Comparison of ENCODE assay signal across 28 mouse cellular contexts in the genomic region with DNA sequence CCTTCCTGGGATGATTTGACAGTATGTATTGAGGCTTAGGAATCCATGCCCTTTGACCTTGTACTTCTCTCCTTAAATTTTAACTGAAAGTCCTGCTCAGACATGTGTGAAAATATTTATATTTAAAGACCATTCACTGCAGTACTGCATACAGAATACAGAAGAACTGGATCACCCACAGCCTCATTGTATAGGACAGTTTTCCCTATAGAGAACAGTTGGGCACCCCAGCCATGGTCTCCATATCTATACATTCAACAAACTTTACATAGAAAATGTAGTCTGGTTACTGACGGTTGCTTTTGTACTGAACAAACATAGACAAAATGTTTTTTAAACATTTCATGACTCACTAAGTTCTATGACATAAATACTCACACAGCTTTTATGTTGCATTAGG. TPM values are rescaled to one million over a fixed set of nuclear protein-coding genes. Genes with fewer than 3 reads are reported as not detected.
"Had no signal": no experiment of that assay in that cellular context is flagged by ENCODE, and none has a peak within 500 bp of the region (broad histone marks: within the 10 kb centered on the region; RNA-seq: fewer than 3 reads in every experiment).

No protein-coding gene starts in this region.

- H3K9ac ChIP-seq: embryonic facial prominence, embryonic 12.5 days; embryonic facial prominence, embryonic 13.5 days; embryonic facial prominence, embryonic 15.5 days; forebrain, embryonic 12.5 days; forebrain, embryonic 13.5 days; forebrain, embryonic 15.5 days; forebrain, postnatal 0 days had no signal

- H3K9me3 ChIP-seq: embryonic facial prominence, embryonic 10.5 days; embryonic facial prominence, embryonic 12.5 days; embryonic facial prominence, embryonic 13.5 days; embryonic facial prominence, embryonic 15.5 days; forebrain, embryonic 10.5 days; forebrain, embryonic 12.5 days; forebrain, embryonic 13.5 days; forebrain, embryonic 15.5 days had no signal

- H3K36me3 ChIP-seq: embryonic facial prominence, embryonic 10.5 days; embryonic facial prominence, embryonic 12.5 days; embryonic facial prominence, embryonic 13.5 days; embryonic facial prominence, embryonic 15.5 days; forebrain, embryonic 10.5 days; forebrain, embryonic 12.5 days; forebrain, embryonic 15.5 days had no signal

- H3K4me3 ChIP-seq: embryonic facial prominence, embryonic 10.5 days; embryonic facial prominence, embryonic 12.5 days; embryonic facial prominence, embryonic 13.5 days; embryonic facial prominence, embryonic 15.5 days; erythroblast, embryonic 14.5 days; forebrain, embryonic 10.5 days; forebrain, embryonic 12.5 days; forebrain, embryonic 13.5 days; forebrain, embryonic 15.5 days; gastrocnemius, adult 2 months had no signal

- DNase-seq: cerebellum, adult 2 months; cerebellum, adult 8-10 months; cerebellum, adult 9-10 months; cerebellum, adult 9-11 months; cerebellum, postnatal 10 days; cerebellum, postnatal 14 days; cerebellum, postnatal 25 days; cerebellum, postnatal 36 days; embryo, embryonic 11 days; forebrain, postnatal 0 days; gastrocnemius, adult 2 months; gastrocnemius, postnatal 10 days; gastrocnemius, postnatal 14 days; gastrocnemius, postnatal 25 days; gastrocnemius, postnatal 36 days; heart, adult 11 months; heart, adult 18-20 months had no signal

- ATAC-seq: forebrain, embryonic 13.5 days; forebrain, embryonic 14.5 days; forebrain, embryonic 15.5 days; forebrain, embryonic 16.5 days; forebrain, postnatal 0 days had no signal

- H3K4me2 ChIP-seq: embryonic facial prominence, embryonic 12.5 days; embryonic facial prominence, embryonic 13.5 days; embryonic facial prominence, embryonic 15.5 days; forebrain, embryonic 12.5 days; forebrain, embryonic 13.5 days; forebrain, embryonic 15.5 days had no signal

- H3K27ac ChIP-seq: embryonic facial prominence, embryonic 10.5 days; embryonic facial prominence, embryonic 12.5 days; embryonic facial prominence, embryonic 13.5 days; embryonic facial prominence, embryonic 15.5 days; forebrain, embryonic 10.5 days; forebrain, embryonic 12.5 days; forebrain, embryonic 13.5 days; forebrain, embryonic 15.5 days; gastrocnemius, adult 2 months had no signal

- H3K27me3 ChIP-seq: embryonic facial prominence, embryonic 12.5 days; embryonic facial prominence, embryonic 13.5 days; embryonic facial prominence, embryonic 15.5 days; forebrain, embryonic 12.5 days; forebrain, embryonic 13.5 days; forebrain, embryonic 15.5 days had no signal

RNA-seq across cellular contexts. Expression of a gene that starts 30.6 kb away (rescaled TPM):
- polyA plus RNA-seq: erythroblast, embryonic 14.5 days had no signal
